Mouse (Mus musculus): ENCODE data around the gene Islr2. TPM values are rescaled to one million over a fixed set of nuclear protein-coding genes. Genes with fewer than 3 reads are reported as not detected.
"Not testable (repeated sequence)": the region's sequence is repeated elsewhere in the genome, so short reads cannot be mapped to it uniquely, and the experiment has no call there.

Islr2 gene
- 5.2 and 8.1 TPM in 2 replicates for polyA plus RNA-seq (2016; fragmentation: Nextera tagmentation; extraction: Ambion mirVana)

DNA sequence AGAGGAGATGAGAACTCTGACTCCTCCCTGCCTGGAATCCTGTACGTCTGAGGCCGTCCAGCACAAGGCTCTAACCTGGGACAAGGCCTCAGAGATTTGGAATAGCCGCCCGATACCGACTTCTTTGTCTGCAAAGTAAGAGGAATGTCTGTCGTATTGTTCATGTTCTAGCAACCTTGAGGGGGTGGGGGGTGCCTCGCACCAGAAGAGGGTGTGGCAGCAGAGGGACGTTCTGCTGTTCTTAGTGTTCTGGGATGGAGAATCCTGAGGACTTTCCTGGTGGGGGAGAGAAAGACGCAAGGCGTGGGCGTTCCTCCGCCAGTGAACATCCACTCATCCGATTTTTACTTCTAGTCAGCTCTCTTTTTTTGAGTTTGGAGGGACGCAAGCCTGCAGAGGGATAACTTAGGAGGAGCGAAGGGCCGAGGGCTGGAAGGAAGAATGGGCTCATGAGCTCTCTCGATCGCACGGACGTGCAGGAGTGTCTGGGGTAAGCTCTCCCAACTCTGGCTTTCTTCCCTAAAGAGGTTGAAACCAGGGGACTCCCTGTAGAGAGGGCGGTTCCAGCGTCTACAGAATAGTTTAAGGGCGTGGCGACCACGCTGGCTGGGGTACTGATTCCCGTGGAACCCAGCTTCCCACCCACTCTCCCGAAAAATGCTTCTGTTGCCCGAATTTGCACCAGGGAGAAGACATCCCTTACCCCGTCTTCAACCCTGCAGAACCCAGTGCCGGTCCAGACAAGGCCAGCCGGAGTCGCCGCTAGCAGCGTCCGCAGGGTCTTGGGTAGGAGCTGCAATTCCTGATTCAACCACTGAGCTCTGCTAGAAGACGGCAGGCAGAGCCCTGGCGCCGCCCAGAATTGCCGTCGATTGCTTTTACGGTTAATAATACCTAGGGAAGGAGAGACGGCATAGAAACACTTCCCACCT is at the start of gene Islr2, which contains the start of gene Islr:
Islr2 (minus strand) TSS at position 804 of the 932 bp plus-strand sequence.
Islr (minus strand) TSS at position 791 of the 932 bp plus-strand sequence.
- peaks cover 55% of the 10 kb centered on the region for H3K4me1 ChIP-seq
- no peaks in the 10 kb centered on the region for H3K36me3 ChIP-seq
- H3K27ac ChIP-seq (replicated peaks) = peak within 1 kb of the TSS; percentile 74
- under 1% methylated on average over 42 of the region's 42 CpGs for WGBS
- DNase-seq (ENCODE audit: low spot score) = peak; percentile 82
- peak within 1 kb of the TSS; percentile 53 for H3K4me3 ChIP-seq
- H3K27me3 ChIP-seq (ENCODE audit: low read depth, poor library complexity, severe bottlenecking) = peaks cover 85% of the 10 kb centered on the region
- no peaks in the 10 kb centered on the region for H3K9me3 ChIP-seq (replicated peaks)

DNA sequence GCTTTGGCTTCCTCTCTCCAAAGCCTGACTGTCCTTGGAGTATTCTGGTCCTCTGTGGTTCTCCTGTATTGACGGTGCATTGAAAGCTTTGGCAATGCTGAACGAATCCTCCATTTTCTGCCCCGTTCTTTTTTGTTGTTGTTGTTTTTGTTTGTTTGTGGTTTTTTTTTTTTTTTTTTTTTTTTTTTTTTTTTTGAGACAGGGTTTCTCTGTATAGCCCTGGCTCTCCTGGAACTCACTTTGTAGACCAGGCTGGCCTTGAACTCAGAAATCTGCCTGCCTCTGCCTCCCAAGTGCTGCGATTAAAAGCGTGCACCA is 49.6 kb upstream of the Islr2 start:
- Histone ChIP-seq H3K4me3 (peak overlapping the region; percentile 83), H3K27ac (replicated peaks) (peak overlapping the region; percentile 87; the same call in 1 of the 2 replicates), H3K36me3 (peaks cover 31% of the 10 kb centered on the region), H3K4me1 (peaks cover 36% of the 10 kb centered on the region)
- not testable (repeated sequence) for H3K9me3 ChIP-seq (replicated peaks); DNase-seq (ENCODE audit: low spot score); H3K27me3 ChIP-seq (ENCODE audit: low read depth, poor library complexity, severe bottlenecking)
- 74% methylated on average over 5 of the region's 5 CpGs for WGBS

DNA sequence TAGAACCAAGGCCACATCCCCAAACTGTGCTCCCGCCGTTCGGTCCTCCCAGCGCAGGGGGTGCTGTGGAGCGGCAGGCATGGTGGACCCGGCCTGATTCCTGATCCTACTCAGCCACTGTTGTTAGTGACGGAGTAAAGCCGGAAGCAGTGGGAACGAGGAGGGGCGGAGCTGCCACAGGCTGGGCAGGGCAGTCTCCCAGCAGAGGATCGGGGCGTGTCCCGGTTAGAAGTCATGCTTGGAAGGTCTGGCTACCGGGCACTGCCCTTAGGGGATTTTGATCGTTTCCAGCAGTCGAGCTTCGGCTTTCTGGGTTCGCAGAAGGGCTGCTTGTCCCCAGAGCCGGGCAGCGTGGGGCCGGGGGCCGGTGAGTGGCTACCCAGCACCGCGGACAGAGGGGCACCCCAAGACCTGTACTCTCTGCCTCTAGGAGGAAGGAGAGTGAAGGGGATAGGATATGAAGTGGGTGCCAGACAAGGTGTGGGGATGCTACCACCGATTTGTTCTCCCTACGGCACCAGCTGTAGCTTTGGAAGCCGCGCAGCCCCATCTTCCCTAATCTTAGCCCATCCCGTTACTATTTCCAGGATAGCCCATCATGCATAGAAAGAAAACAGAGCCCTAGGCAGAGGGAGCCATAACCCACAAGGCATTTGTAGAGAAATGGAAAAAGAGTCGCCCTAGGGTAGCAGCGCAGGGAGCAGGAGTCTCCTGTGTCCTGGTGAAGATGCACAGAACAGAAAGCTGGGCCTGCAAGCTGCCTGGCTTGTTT is 49.1 kb upstream of the Islr2 start, which contains the start of gene Stoml1:
Stoml1 (plus strand) TSS at position 132 of the 772 bp plus-strand sequence.
- Histone ChIP-seq H3K9me3 (replicated peaks) (no peaks in the 10 kb centered on the region), H3K36me3 (peaks cover 26% of the 10 kb centered on the region), H3K27ac (replicated peaks) (peak within 1 kb of the TSS; percentile 87), H3K4me3 (peak within 1 kb of the TSS; percentile 83), H3K27me3 (ENCODE audit: low read depth, poor library complexity, severe bottlenecking) (no peaks in the 10 kb centered on the region), H3K4me1 (peaks cover 41% of the 10 kb centered on the region)
- DNase-seq (ENCODE audit: low spot score) = peak; percentile 94
- under 1% methylated on average over 31 of the region's 31 CpGs for WGBS

DNA sequence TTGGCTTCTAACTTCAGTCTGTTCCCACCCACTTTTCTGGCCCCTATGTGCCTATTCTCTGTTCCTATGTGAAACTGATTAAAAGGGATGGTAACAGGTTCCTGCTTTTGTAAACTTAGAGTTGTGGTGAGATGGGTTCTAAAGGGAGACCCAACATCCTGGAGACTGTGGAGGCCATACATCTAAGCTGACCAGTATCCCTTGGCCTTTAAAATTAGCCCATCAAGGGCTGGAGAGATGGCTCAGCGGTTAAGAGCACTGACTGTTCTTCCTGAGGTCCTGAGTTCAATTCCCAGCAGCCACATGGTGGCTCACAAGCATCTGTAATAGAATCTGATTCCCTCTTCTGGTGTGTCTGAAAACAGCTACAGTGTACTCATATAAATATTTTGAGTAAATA is 46.6 kb upstream of the Islr2 start:
- H3K36me3 ChIP-seq; H3K4me3 ChIP-seq; H3K27me3 ChIP-seq (ENCODE audit: low read depth, poor library complexity, severe bottlenecking); H3K27ac ChIP-seq (replicated peaks); DNase-seq (ENCODE audit: low spot score); H3K9me3 ChIP-seq (replicated peaks): not testable (repeated sequence)
- peaks cover 57% of the 10 kb centered on the region for H3K4me1 ChIP-seq
- WGBS = 93% methylated on average over 1 of the region's 1 CpGs

DNA sequence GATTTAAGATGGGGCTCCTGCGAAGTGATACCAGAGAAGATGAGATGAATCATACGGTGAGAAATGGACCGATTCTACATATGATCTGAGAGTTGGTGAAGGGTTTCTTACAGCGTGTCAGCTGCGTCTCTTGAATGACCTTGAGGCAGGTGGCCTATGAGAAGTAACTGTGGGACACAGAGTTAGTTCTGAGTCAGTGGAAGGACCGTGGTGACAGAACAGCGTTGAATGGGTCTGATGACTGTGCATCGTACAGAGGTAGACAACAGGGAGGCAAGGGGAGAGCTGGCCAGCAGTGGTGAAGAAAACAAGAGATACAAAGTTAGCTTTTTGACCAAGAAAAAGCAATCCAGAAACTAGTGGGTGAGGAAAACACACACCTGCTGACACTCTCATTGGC is 46.2 kb upstream of the Islr2 start:
- Histone ChIP-seq H3K9me3 (replicated peaks) (no peaks in the 10 kb centered on the region), H3K27ac (replicated peaks) (no peak overlapping the region), H3K4me1 (peaks cover 57% of the 10 kb centered on the region)

DNA sequence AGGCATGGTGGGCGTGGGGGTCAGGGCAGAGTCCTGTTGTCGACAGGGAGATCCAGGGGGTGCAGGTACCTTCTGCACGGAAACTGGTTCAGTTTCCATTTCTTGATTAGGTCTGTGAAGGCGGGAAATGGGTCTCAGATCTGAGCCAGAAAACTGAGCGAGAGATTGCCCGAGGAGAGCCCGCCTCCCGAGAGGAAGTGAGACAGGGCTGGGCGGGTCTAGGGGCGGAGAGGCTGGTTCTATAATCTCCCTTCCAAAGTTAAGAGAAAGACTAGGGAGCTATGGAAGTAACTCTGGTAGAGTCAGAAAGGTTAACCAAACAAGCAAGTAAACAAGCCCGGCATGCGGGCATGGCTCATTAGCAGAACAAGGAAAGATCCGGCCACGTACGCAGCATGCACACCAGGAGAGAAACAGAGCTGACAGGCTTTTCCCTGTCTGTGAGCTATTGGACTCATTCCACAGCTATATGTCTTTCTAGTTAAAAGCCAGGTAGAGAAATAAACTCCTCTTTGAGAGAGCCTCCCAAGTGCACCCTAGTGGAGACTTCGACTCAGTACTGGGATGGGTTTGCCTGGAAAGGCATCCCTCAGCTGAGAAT is 45.6 kb upstream of the Islr2 start, which contains the start of gene Pml:
Pml (minus strand) TSS at position 195 of the 601 bp plus-strand sequence.
- Histone ChIP-seq H3K4me3 (peak within 1 kb of the TSS; percentile 63), H3K36me3 (0 out of 2 replicates have a peak, but pooled peaks cover 4% of the 10 kb centered on the region), H3K9me3 (replicated peaks) (no peaks in the 10 kb centered on the region), H3K27me3 (ENCODE audit: low read depth, poor library complexity, severe bottlenecking) (no peaks in the 10 kb centered on the region), H3K4me1 (peaks cover 53% of the 10 kb centered on the region), H3K27ac (replicated peaks) (peak within 1 kb of the TSS; percentile 84)
- DNase-seq (ENCODE audit: low spot score) = peak; percentile 59
- WGBS = 2% methylated on average over 16 of the region's 16 CpGs

More for the DNA sequence above, 46.2 kb upstream of the Islr2 start:
- 78% methylated on average over 8 of the region's 8 CpGs for WGBS
- Histone ChIP-seq H3K4me3 (peak overlapping the region; percentile 63), H3K27me3 (ENCODE audit: low read depth, poor library complexity, severe bottlenecking) (no peaks in the 10 kb centered on the region), H3K36me3 (0 out of 2 replicates have a peak, but pooled peaks cover 4% of the 10 kb centered on the region)
- no peak for DNase-seq (ENCODE audit: low spot score)

DNA sequence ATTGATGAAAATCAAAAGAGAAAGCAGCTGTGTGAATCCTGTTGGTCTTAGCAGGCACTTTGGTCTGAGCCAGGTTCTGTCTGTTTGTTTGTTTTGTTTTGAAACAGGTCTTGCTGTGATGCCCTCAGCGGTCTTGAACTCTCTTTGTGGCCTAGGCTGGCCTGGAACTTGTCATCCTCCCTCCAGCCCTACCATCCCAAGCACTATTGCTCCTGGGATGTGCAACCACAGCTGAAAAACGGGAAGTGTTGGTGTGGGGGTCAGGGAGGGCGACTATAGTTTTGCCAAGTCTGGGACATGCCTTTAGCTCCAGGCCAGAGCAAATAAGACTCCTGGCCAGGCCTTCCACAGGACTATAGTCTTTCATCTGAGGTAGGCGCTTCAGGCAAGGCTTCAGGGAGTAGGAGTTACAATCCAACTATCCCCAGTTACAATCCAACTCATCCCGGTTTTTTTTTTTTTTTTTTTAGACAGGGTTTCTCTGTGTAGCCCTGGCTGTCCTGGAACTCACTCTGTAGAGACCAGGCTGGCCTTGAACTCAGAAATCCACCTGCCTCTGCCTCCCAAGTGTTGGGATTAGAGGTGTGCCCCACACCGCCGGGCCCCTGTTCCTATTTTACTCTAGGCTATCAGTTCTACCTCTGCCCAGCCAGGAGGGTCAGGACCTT is 44.8 kb upstream of the Islr2 start:
- WGBS = 48% methylated on average over 7 of the region's 7 CpGs
- Histone ChIP-seq H3K9me3 (replicated peaks) (no peaks in the 10 kb centered on the region), H3K27ac (replicated peaks) (peak overlapping the region; percentile 84), H3K4me1 (peaks cover 45% of the 10 kb centered on the region), H3K4me3 (peak overlapping the region; percentile 63), H3K36me3 (0 out of 2 replicates have a peak, but pooled peaks cover 4% of the 10 kb centered on the region), H3K27me3 (ENCODE audit: low read depth, poor library complexity, severe bottlenecking) (no peaks in the 10 kb centered on the region)
- DNase-seq (ENCODE audit: low spot score) = no peak

DNA sequence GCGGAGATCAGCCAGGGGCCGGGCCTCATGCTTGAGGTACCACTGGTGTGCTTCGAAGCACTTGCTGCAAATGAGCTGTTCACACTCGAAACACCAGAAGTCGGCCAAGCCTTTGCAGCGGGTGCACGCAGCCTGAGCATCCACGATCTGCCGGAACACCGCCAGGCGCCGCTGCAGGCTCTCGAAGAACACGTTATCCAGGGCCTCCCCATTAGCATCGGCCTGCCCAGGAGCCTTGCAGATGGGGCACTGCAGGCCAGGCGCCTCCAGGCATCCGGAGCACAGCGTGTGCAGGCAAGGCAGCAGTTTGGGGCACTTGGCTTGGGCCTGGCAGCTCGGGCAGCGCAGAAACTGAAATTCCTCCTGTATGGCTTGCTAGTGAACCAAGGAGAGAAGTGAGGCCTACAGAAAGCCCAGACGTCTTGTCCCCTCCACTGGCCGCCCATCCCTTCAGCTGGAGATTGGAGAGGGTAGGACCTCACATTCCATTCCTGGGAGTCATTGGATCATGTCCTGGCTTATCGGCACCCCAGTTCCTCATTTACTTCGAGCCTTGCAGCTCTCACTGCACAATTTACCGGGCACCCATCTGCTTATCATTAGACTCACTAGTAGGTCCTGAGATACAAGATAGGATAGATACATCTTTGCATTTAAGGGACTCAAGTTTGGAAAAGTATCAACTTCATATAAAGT is 43.1 kb upstream of the Islr2 start:
- H3K27me3 ChIP-seq (ENCODE audit: low read depth, poor library complexity, severe bottlenecking) = no peaks in the 10 kb centered on the region
- DNase-seq (ENCODE audit: low spot score) = peak; percentile 84
- H3K4me1 ChIP-seq = peaks cover 37% of the 10 kb centered on the region
- no peaks in the 10 kb centered on the region for H3K9me3 ChIP-seq (replicated peaks)
- peak overlapping the region; percentile 79 for H3K27ac ChIP-seq (replicated peaks)
- peak overlapping the region; percentile 41 for H3K4me3 ChIP-seq
- H3K36me3 ChIP-seq = peaks cover 11% of the 10 kb centered on the region; the same call in 1 of the 2 replicates
- WGBS = 15% methylated on average over 25 of the region's 25 CpGs

DNA sequence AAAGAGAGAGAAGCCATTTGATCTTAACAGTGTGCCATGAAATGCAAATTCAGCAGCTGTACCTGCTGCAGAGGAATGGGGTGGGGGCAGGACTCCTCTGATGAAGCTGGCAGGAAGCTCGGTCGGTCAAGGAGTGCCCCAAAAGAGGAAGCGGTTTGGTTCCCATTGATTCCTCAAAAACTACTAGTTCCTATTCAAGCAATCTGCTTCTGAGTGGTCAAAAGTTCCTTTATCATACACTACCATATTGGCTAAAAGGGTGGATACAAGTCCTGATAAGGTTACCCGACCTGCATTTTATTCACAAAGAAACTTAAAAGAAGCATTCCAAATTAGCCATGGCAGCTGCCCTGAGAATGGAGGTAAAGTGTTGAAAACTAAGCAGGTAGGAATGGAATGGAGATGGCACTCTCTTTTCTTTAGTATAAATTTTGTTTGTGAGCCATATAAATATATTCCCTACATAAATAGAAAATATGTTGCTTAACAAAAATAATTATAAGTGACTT is 42.0 kb upstream of the Islr2 start:
- Histone ChIP-seq H3K4me3 (no peak overlapping the region), H3K9me3 (replicated peaks) (no peaks in the 10 kb centered on the region), H3K36me3 (peaks cover 11% of the 10 kb centered on the region; the same call in 1 of the 2 replicates), H3K27ac (replicated peaks) (no peak overlapping the region), H3K27me3 (ENCODE audit: low read depth, poor library complexity, severe bottlenecking) (no peaks in the 10 kb centered on the region), H3K4me1 (peaks cover 42% of the 10 kb centered on the region)
- no peak for DNase-seq (ENCODE audit: low spot score)
- 83% methylated on average over 4 of the region's 4 CpGs for WGBS

DNA sequence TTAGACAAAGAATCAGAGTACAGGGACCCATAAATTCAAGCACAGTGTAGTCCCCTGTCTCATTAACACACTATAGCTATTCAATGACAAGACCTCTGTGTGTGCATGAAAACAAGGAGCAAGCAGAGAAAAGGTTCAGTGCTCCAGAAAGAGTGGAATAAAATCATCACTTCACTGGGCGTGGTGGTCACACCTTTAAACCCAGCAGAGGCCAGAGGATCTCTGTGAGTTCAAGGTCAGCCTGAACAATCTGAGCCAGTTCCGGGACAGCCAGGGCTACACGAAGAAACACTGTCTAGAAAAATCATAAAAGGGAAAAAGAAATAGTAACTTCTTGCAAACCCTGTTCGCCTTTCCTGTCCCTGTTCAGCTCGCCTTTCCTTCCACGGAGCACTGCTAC is 39.6 kb upstream of the Islr2 start:
- peaks cover 25% of the 10 kb centered on the region for H3K4me1 ChIP-seq
- H3K9me3 ChIP-seq (replicated peaks) = no peaks in the 10 kb centered on the region
- 91% methylated on average over 6 of the region's 6 CpGs for WGBS
- H3K4me3 ChIP-seq = no peak overlapping the region
- no peaks in the 10 kb centered on the region for H3K27me3 ChIP-seq (ENCODE audit: low read depth, poor library complexity, severe bottlenecking)
- DNase-seq (ENCODE audit: low spot score) = no peak
- H3K36me3 ChIP-seq = peaks cover 11% of the 10 kb centered on the region; the same call in 1 of the 2 replicates
- H3K27ac ChIP-seq (replicated peaks) = no peak overlapping the region

DNA sequence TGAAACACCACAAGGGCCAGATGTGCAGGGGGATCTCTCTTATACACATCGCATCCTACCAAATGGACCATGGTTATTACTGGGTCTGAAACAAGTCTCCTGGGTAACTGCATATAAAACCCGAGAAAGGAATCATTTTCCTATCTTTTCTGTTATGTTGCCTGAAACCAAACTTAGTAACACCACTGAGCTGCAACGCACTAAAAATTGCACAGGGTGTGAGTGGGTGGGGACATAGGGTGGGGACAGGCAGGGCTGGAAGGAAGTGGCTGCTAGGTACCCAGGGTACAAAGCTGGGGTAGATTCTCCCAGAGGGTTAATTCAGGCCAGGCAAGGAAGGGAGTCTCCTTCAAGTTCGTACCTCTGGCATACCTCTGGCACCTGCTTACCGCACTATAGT is 38.6 kb upstream of the Islr2 start:
- H3K4me3 ChIP-seq = no peak overlapping the region
- no peaks in the 10 kb centered on the region for H3K27me3 ChIP-seq (ENCODE audit: low read depth, poor library complexity, severe bottlenecking)
- peaks cover 15% of the 10 kb centered on the region for H3K4me1 ChIP-seq
- H3K27ac ChIP-seq (replicated peaks) = no peak overlapping the region
- 90% methylated on average over 5 of the region's 5 CpGs for WGBS
- H3K36me3 ChIP-seq = peaks cover 11% of the 10 kb centered on the region; the same call in 1 of the 2 replicates
- no peak for DNase-seq (ENCODE audit: low spot score)
- H3K9me3 ChIP-seq (replicated peaks) = no peaks in the 10 kb centered on the region

Measured in midbrain, embryonic 10.5 days (tissue).